Mouse (Mus musculus): ENCODE results near the gene Osbpl3. TPM values are rescaled to one million over a fixed set of nuclear protein-coding genes. Genes with fewer than 3 reads are reported as not detected.
"Not testable (repeated sequence)": the region's sequence is repeated elsewhere in the genome, so short reads cannot be mapped to it uniquely, and the experiment has no call there.

Gene Osbpl3
- polyA plus RNA-seq, 1 experiment, result not detected

GRCm38 (mm10) chr6:50457551-50458348 is 1.7 kb upstream of the Osbpl3 start:
- no peak for TF ChIP-seq POLR2A (IDR thresholded peaks at IDR 0.05; ENCODE audit: insufficient read depth, low read depth, low read length)
- no peak for TF ChIP-seq CTCF (IDR thresholded peaks at IDR 0.05; ENCODE audit: insufficient read depth, low read depth, low read length)
- Histone ChIP-seq H3K27ac (ENCODE audit: insufficient read depth, low read depth, low read length) (no peak overlapping the region), H3K4me1 (ENCODE audit: control insufficient read depth, insufficient read depth, low read length) (peaks cover 18% of the 10 kb centered on the region), H3K4me3 (ENCODE audit: insufficient read depth, low read depth, low read length) (no peak overlapping the region)
- WGBS, result 65% methylated on average over 12 of the region's 12 CpGs

- no peak overlapping the region for H3K27ac ChIP-seq (ENCODE audit: insufficient read depth, low read depth, low read length)
- no peak for TF ChIP-seq CTCF (IDR thresholded peaks at IDR 0.05; ENCODE audit: insufficient read depth, low read depth, low read length)
- no peak for TF ChIP-seq POLR2A (IDR thresholded peaks at IDR 0.05; ENCODE audit: insufficient read depth, low read depth, low read length)
- no peak overlapping the region for H3K4me3 ChIP-seq (ENCODE audit: insufficient read depth, low read depth, low read length)
- 54% methylated on average over 14 of the region's 14 CpGs for WGBS
- H3K4me1 ChIP-seq (ENCODE audit: control insufficient read depth, insufficient read depth, low read length), result peaks cover 15% of the 10 kb centered on the region
Observed at GRCm38 (mm10) chr6:50456706-50457105, 705 bp upstream of the Osbpl3 start.

- peak overlapping the region; percentile 73 for H3K4me3 ChIP-seq (ENCODE audit: insufficient read depth, low read depth, low read length)
- H3K4me1 ChIP-seq (ENCODE audit: control insufficient read depth, insufficient read depth, low read length), result peaks cover 13% of the 10 kb centered on the region
- TF ChIP-seq CTCF (IDR thresholded peaks at IDR 0.05; ENCODE audit: insufficient read depth, low read depth, low read length) (no peak), POLR2A (IDR thresholded peaks at IDR 0.05; ENCODE audit: insufficient read depth, low read depth, low read length) (no peak; the same call in 1 of the 2 replicates)
- 2% methylated on average over 39 of the region's 39 CpGs for WGBS
- H3K27ac ChIP-seq (ENCODE audit: insufficient read depth, low read depth, low read length), result peak overlapping the region; percentile 72
Observed at GRCm38 (mm10) chr6:50455102-50455828, 736 bp downstream of the Osbpl3 start.

GRCm38 (mm10) chr6:50453651-50454050 is 2.4 kb downstream of the Osbpl3 start:
- 66% methylated on average over 6 of the region's 6 CpGs for WGBS
- Histone ChIP-seq H3K27ac (ENCODE audit: insufficient read depth, low read depth, low read length) (no peak overlapping the region), H3K4me1 (ENCODE audit: control insufficient read depth, insufficient read depth, low read length) (peaks cover 11% of the 10 kb centered on the region), H3K4me3 (ENCODE audit: insufficient read depth, low read depth, low read length) (peak overlapping the region; percentile 34; the same call in 1 of the 2 replicates)
- TF ChIP-seq POLR2A (IDR thresholded peaks at IDR 0.05; ENCODE audit: insufficient read depth, low read depth, low read length) (no peak), CTCF (IDR thresholded peaks at IDR 0.05; ENCODE audit: insufficient read depth, low read depth, low read length) (no peak)

- WGBS, result 90% methylated on average over 10 of the region's 10 CpGs
- no peak overlapping the region for H3K4me3 ChIP-seq (ENCODE audit: insufficient read depth, low read depth, low read length)
- TF ChIP-seq CTCF (IDR thresholded peaks at IDR 0.05; ENCODE audit: insufficient read depth, low read depth, low read length) (no peak), POLR2A (IDR thresholded peaks at IDR 0.05; ENCODE audit: insufficient read depth, low read depth, low read length) (no peak)
Observed at GRCm38 (mm10) chr6:50452220-50452619, 3.8 kb downstream of the Osbpl3 start.

GRCm38 (mm10) chr6:50445616-50446015 is 10.4 kb downstream of the Osbpl3 start:
- no peak overlapping the region for H3K27ac ChIP-seq (ENCODE audit: insufficient read depth, low read depth, low read length)
- no peaks in the 10 kb centered on the region for H3K4me1 ChIP-seq (ENCODE audit: control insufficient read depth, insufficient read depth, low read length)
- WGBS, result 25% methylated on average over 2 of the region's 2 CpGs
- H3K4me3 ChIP-seq (ENCODE audit: insufficient read depth, low read depth, low read length), result no peak overlapping the region
- TF ChIP-seq POLR2A (IDR thresholded peaks at IDR 0.05; ENCODE audit: insufficient read depth, low read depth, low read length) (no peak), CTCF (IDR thresholded peaks at IDR 0.05; ENCODE audit: insufficient read depth, low read depth, low read length) (no peak)

More at GRCm38 (mm10) chr6:50452220-50452619, 3.8 kb downstream of the Osbpl3 start:
- peaks cover 7% of the 10 kb centered on the region for H3K4me1 ChIP-seq (ENCODE audit: control insufficient read depth, insufficient read depth, low read length)
- H3K27ac ChIP-seq (ENCODE audit: insufficient read depth, low read depth, low read length), result no peak overlapping the region

- Histone ChIP-seq H3K4me3 (ENCODE audit: insufficient read depth, low read depth, low read length) (no peak overlapping the region), H3K4me1 (ENCODE audit: control insufficient read depth, insufficient read depth, low read length) (no peaks in the 10 kb centered on the region), H3K27ac (ENCODE audit: insufficient read depth, low read depth, low read length) (no peak overlapping the region)
- 96% methylated on average over 5 of the region's 5 CpGs for WGBS
- TF ChIP-seq CTCF (IDR thresholded peaks at IDR 0.05; ENCODE audit: insufficient read depth, low read depth, low read length) (no peak), POLR2A (IDR thresholded peaks at IDR 0.05; ENCODE audit: insufficient read depth, low read depth, low read length) (no peak)
Observed at GRCm38 (mm10) chr6:50440966-50441862, 14.8 kb downstream of the Osbpl3 start.

GRCm38 (mm10) chr6:50440197-50440596 is 15.8 kb downstream of the Osbpl3 start:
- no peak for TF ChIP-seq POLR2A (IDR thresholded peaks at IDR 0.05; ENCODE audit: insufficient read depth, low read depth, low read length)
- TF ChIP-seq CTCF (IDR thresholded peaks at IDR 0.05; ENCODE audit: insufficient read depth, low read depth, low read length), result no peak
- 73% methylated on average over 7 of the region's 7 CpGs for WGBS
- Histone ChIP-seq H3K4me1 (ENCODE audit: control insufficient read depth, insufficient read depth, low read length) (no peaks in the 10 kb centered on the region), H3K4me3 (ENCODE audit: insufficient read depth, low read depth, low read length) (no peak overlapping the region), H3K27ac (ENCODE audit: insufficient read depth, low read depth, low read length) (no peak overlapping the region)

GRCm38 (mm10) chr6:50438900-50439299 is 17.1 kb downstream of the Osbpl3 start:
- not testable (repeated sequence) for H3K27ac ChIP-seq (ENCODE audit: insufficient read depth, low read depth, low read length); H3K4me3 ChIP-seq (ENCODE audit: insufficient read depth, low read depth, low read length); H3K4me1 ChIP-seq (ENCODE audit: control insufficient read depth, insufficient read depth, low read length)
- WGBS, result 95% methylated on average over 4 of the region's 4 CpGs

All from olfactory bulb, adult 2 months (tissue).